Mouse (Mus musculus) forebrain, embryonic 13.5 days (tissue): ENCODE measurements around the gene Rhbdd3. TPM values are rescaled to one million over a fixed set of nuclear protein-coding genes. Genes with fewer than 3 reads are reported as not detected.
A peak's percentile ranks its signal among the peaks of the same experiment; 100 is the strongest.

ENCODE experiments used
- ATAC-seq: fragments of 200-750 bp; cut with Nextera tagmentation; 2 replicates; pipeline ENCODE4 v1.8.0; 2017
- H3K27ac ChIP-seq: fragments of 300-500 bp; sonication (generic); 2 replicates; pipeline ENCODE4 v1.5.1; 2015; ENCODE audit warnings: inconsistent platforms, mild to moderate bottlenecking, moderate library complexity
- H3K27me3 ChIP-seq: fragments of 300-500 bp; sonication (generic); 2 replicates; pipeline ENCODE4 v1.6.1; 2015; ENCODE audit warnings: mild to moderate bottlenecking, inconsistent platforms
- H3K36me3 ChIP-seq: fragments of 300-500 bp; sonication (generic); 2 replicates; pipeline ENCODE4 v1.6.1; 2015; ENCODE audit warnings: mild to moderate bottlenecking, inconsistent platforms; ENCODE audit not compliant: poor library complexity, severe bottlenecking
- H3K4me1 ChIP-seq: fragments of 300-500 bp; sonication (generic); 2 replicates; pipeline ENCODE4 v1.6.1; 2015; ENCODE audit warnings: inconsistent platforms
- H3K4me2 ChIP-seq: fragments of 300-500 bp; sonication (generic); 2 replicates; pipeline ENCODE4 v1.6.1; 2015; ENCODE audit warnings: inconsistent platforms, mild to moderate bottlenecking, moderate library complexity
- H3K4me3 ChIP-seq: fragments of 300-500 bp; sonication (generic); 2 replicates; pipeline ENCODE4 v1.5.1; 2015; ENCODE audit warnings: mild to moderate bottlenecking, inconsistent platforms
- H3K9ac ChIP-seq: fragments of 300-500 bp; sonication (generic); 2 replicates; pipeline ENCODE4 v1.6.1; 2015; ENCODE audit warnings: mild to moderate bottlenecking, inconsistent platforms
- H3K9me3 ChIP-seq: fragments of 300-500 bp; sonication (generic); replicated peaks from 2 replicates; pipeline ENCODE4 v1.6.1; 2016; ENCODE audit warnings: inconsistent platforms
- WGBS: fragments of 180-500 bp; shearing (Covaris S2); methylation state at CpG from one replicate; pipeline ENCODE4 v1.1.7; 2015; 5-methylcytosine and 5-hydroxymethylcytosine counted together
- polyA plus RNA-seq: library from polyadenylated mRNA; unstranded; fragments of >200 nt; fragmentation: Nextera tagmentation; extraction: Ambion mirVana; gene quantifications from 2 replicates; pipeline ENCODE4 v1.2.1, GENCODE M21; 2015

The Rhbdd3 gene
- polyA plus RNA-seq, 1 experiment from 2014 or later: 26.3 TPM

- H3K27me3 ChIP-seq: peaks cover 95% of the 10 kb centered on the region
- no peak overlapping the region for H3K4me3 ChIP-seq
- H3K4me2 ChIP-seq: no peak overlapping the region
- 0 out of 2 replicates have a peak, but pooled peaks cover 5% of the 10 kb centered on the region for H3K36me3 ChIP-seq
- H3K9ac ChIP-seq: peak overlapping the region; percentile 8; the same call in 1 of the 2 replicates
- no peak for ATAC-seq
- no peaks in the 10 kb centered on the region for H3K9me3 ChIP-seq
- H3K4me1 ChIP-seq: peaks cover 71% of the 10 kb centered on the region
- no peak overlapping the region for H3K27ac ChIP-seq
- WGBS: 8% methylated on average over 27 of the region's 27 CpGs
Measured at GRCm38 (mm10) chr11:5059704-5060156, 39.0 kb upstream of the Rhbdd3 start.

GRCm38 (mm10) chr11:5060756-5061412, 37.8 kb upstream of the Rhbdd3 start:
- no peak for ATAC-seq
- Histone ChIP-seq H3K4me2 (peak overlapping the region; percentile 79), H3K4me3 (peak overlapping the region; percentile 40), H3K9ac (peak overlapping the region; percentile 57), H3K27me3 (peaks cover 88% of the 10 kb centered on the region), H3K4me1 (peaks cover 73% of the 10 kb centered on the region), H3K9me3 (no peaks in the 10 kb centered on the region), H3K27ac (no peak overlapping the region), H3K36me3 (0 out of 2 replicates have a peak, but pooled peaks cover 5% of the 10 kb centered on the region)
- WGBS: 51% methylated on average over 28 of the region's 28 CpGs

DNA sequence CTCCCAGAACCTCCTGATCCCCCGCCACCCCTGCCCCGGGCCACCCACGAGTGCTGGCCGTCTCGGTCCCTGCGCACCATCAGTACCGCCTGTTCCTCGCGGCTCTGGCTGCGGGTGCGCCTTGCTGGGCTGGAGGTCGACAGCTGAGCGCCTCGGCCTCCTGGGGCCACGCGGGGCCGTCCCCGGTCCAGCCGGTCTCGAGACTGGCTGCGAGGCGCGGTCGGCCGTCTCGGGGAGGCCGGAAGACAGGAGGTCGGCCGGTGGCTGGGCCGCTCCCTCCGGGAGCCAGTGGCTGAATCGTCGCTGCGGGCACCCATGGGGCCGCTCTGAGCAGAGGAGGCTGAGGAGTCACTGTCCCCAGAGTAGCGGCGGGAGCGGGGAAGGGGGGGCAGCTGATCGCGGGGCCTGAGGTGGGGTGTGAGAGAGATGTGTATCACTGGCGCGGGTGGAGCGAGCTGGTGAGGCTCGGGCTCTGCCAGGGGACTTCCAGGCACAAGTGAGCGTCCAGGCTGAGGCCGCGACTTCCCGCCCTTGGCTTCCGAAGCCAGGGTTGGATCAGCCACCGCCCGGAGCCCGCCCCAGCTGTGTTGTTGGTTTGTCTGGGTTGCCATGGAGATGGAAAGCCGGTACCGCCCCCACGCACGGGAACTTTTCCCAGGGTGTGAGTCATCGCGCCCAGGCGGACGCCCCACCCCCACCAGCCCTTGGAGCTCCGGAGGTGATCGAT, 37.1 kb upstream of the Rhbdd3 start:
- under 1% methylated on average over 56 of the region's 62 CpGs for WGBS
- H3K4me3 ChIP-seq: peak overlapping the region; percentile 40
- H3K4me1 ChIP-seq: peaks cover 67% of the 10 kb centered on the region
- H3K9ac ChIP-seq: peak overlapping the region; percentile 57
- H3K27me3 ChIP-seq: peaks cover 82% of the 10 kb centered on the region
- H3K27ac ChIP-seq: no peak overlapping the region
- peak; percentile 33 for ATAC-seq
- H3K4me2 ChIP-seq: peak overlapping the region; percentile 79
- 0 out of 2 replicates have a peak, but pooled peaks cover 5% of the 10 kb centered on the region for H3K36me3 ChIP-seq
- no peaks in the 10 kb centered on the region for H3K9me3 ChIP-seq

GRCm38 (mm10) chr11:5062326-5062725, 36.4 kb upstream of the Rhbdd3 start:
- 0 out of 2 replicates have a peak, but pooled peaks cover 5% of the 10 kb centered on the region for H3K36me3 ChIP-seq

DNA sequence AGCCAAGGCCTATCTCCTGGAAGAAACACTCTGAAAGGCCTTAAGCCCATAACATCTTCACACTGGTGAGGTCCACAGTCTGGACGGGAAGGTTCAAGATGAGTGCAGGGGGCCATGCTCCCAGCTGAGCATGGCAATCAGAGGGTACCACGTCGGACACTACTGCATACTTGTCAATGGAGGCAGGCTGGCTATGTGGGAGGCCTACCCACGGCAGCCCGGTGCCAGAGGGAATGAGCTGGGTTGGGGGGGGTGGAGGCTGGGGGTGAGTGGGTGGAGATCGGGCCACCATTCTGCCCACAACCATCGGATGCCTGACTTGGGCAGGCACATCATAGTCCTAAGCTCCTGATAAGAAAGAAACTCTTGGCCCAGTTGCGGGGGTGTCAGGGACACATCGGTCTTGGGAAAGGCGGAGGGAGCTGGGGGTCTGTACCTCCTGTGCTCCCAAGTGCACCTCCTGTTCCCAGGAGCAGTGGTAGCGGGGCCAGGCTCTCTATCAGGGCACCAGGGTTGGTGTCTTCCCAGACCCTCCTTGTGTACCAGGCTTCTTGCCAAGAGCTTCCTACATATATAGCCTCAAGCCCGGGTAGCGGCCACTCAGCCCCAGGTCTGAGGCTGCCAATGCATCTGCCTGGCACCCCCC, 35.7 kb upstream of the Rhbdd3 start:
- ATAC-seq: no peak
- H3K36me3 ChIP-seq: peaks cover 10% of the 10 kb centered on the region
- WGBS: 66% methylated on average over 13 of the region's 13 CpGs
- H3K4me2 ChIP-seq: peak overlapping the region; percentile 87
- no peak overlapping the region for H3K9ac ChIP-seq
- H3K27ac ChIP-seq: no peak overlapping the region
- peaks cover 67% of the 10 kb centered on the region for H3K27me3 ChIP-seq
- no peak overlapping the region for H3K4me3 ChIP-seq
- peaks cover 53% of the 10 kb centered on the region for H3K4me1 ChIP-seq
- no peaks in the 10 kb centered on the region for H3K9me3 ChIP-seq

More at GRCm38 (mm10) chr11:5062326-5062725, 36.4 kb upstream of the Rhbdd3 start:
- H3K4me1 ChIP-seq: peaks cover 60% of the 10 kb centered on the region
- H3K9me3 ChIP-seq: no peaks in the 10 kb centered on the region
- WGBS: 17% methylated on average over 13 of the region's 13 CpGs
- peaks cover 74% of the 10 kb centered on the region for H3K27me3 ChIP-seq
- peak overlapping the region; percentile 57; the same call in 1 of the 2 replicates for H3K9ac ChIP-seq
- H3K4me2 ChIP-seq: peak overlapping the region; percentile 79
- no peak overlapping the region for H3K27ac ChIP-seq
- H3K4me3 ChIP-seq: peak overlapping the region; percentile 40
- ATAC-seq: no peak; the same call in 1 of the 2 replicates

GRCm38 (mm10) chr11:5063561-5064281, 35.0 kb upstream of the Rhbdd3 start:
- peaks cover 61% of the 10 kb centered on the region for H3K27me3 ChIP-seq
- peak overlapping the region; percentile 69 for H3K4me3 ChIP-seq
- peaks cover 49% of the 10 kb centered on the region for H3K4me1 ChIP-seq
- peak overlapping the region; percentile 82; the same call in 1 of the 2 replicates for H3K9ac ChIP-seq
- H3K27ac ChIP-seq: no peak overlapping the region
- peak overlapping the region; percentile 87 for H3K4me2 ChIP-seq
- no peaks in the 10 kb centered on the region for H3K9me3 ChIP-seq
- WGBS: 55% methylated on average over 31 of the region's 31 CpGs
- peaks cover 17% of the 10 kb centered on the region for H3K36me3 ChIP-seq
- no peak for ATAC-seq

- Histone ChIP-seq H3K27me3 (peaks cover 53% of the 10 kb centered on the region), H3K4me1 (peaks cover 45% of the 10 kb centered on the region), H3K9ac (peak overlapping the region; percentile 82), H3K9me3 (no peaks in the 10 kb centered on the region), H3K27ac (no peak overlapping the region), H3K4me3 (peak overlapping the region; percentile 69), H3K36me3 (peaks cover 25% of the 10 kb centered on the region), H3K4me2 (peak overlapping the region; percentile 87)
- 16% methylated on average over 38 of the region's 38 CpGs for WGBS
- ATAC-seq: no peak; the same call in 1 of the 2 replicates
Measured at GRCm38 (mm10) chr11:5064282-5065055, 34.3 kb upstream of the Rhbdd3 start.

- H3K36me3 ChIP-seq: peaks cover 31% of the 10 kb centered on the region
- H3K9ac ChIP-seq: peak within 1 kb of the TSS; percentile 82
- H3K4me2 ChIP-seq: peak within 1 kb of the TSS; percentile 87
- under 1% methylated on average over 39 of the region's 50 CpGs for WGBS
- ATAC-seq: peak; percentile 89
- peaks cover 46% of the 10 kb centered on the region for H3K27me3 ChIP-seq
- peaks cover 41% of the 10 kb centered on the region for H3K4me1 ChIP-seq
- peak within 1 kb of the TSS; percentile 69 for H3K4me3 ChIP-seq
- H3K9me3 ChIP-seq: no peaks in the 10 kb centered on the region
- H3K27ac ChIP-seq: no peak within 1 kb of the TSS
Measured at GRCm38 (mm10) chr11:5065056-5065821, 33.5 kb upstream of the Rhbdd3 start, which contains the start of gene Gas2l1. TSS of gene Gas2l1 (minus strand) at chr11:5065327.

GRCm38 (mm10) chr11:5067063-5067462, 31.7 kb upstream of the Rhbdd3 start:
- no peak overlapping the region for H3K27ac ChIP-seq
- H3K27me3 ChIP-seq: peaks cover 27% of the 10 kb centered on the region
- no peak overlapping the region for H3K4me3 ChIP-seq
- H3K4me1 ChIP-seq: peaks cover 28% of the 10 kb centered on the region
- H3K4me2 ChIP-seq: no peak overlapping the region
- no peaks in the 10 kb centered on the region for H3K9me3 ChIP-seq
- peaks cover 49% of the 10 kb centered on the region for H3K36me3 ChIP-seq
- no peak overlapping the region for H3K9ac ChIP-seq
- ATAC-seq: no peak

DNA sequence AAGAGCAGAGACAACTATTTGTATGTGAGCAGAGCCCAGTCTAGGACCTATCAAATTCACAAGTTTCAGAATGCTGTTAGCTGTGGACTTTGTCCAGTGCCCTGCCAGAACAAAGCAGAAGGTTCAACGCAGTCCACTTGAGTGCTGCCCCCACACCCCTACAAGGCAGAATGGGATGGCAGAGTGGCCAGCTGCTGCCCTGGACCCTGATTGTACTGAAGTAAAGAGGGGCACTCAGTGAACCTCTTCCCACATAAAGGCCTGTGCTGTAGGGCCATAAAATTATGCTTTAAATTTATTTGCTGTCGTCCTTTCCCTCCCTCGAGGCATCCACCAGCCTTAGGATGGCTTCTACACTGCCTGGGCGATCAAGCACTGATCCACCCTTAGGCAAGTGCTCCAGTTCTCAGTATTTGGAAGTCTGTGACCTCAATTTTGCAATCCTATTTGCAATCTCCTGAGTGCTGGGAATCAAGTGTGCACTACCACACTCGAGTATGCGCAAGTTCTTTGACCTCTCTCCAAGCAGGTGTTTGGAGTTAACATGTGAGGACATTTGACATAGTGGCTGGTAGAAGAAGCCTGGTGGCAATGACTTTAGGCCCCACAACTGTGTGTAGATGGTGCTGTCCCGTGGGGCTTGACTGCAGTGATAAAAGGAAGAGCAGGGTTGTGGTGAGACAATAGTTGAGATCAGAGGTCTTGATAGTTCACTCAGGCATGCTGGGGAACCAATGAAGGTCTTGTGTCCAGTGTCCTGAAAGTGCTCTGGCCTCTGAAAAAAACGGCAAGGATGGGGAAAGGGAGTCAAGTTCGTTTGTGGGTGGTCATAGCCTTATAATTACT, 30.4 kb upstream of the Rhbdd3 start:
- WGBS: 85% methylated on average over 9 of the region's 9 CpGs

More for the DNA sequence above, 30.4 kb upstream of the Rhbdd3 start:
- Histone ChIP-seq H3K27me3 (peaks cover 14% of the 10 kb centered on the region), H3K36me3 (peaks cover 57% of the 10 kb centered on the region), H3K27ac (no peak overlapping the region), H3K4me3 (no peak overlapping the region), H3K9ac (no peak overlapping the region), H3K4me2 (no peak overlapping the region), H3K9me3 (no peaks in the 10 kb centered on the region), H3K4me1 (peaks cover 16% of the 10 kb centered on the region)
- no peak for ATAC-seq
